Mouse (Mus musculus) c-Kit-positive CD71-negative TER-119-negative erythroid progenitor cells, embryonic 14.5 days (primary cell): Measurements from ENCODE around the gene Hpn.
A peak's percentile ranks its signal among the peaks of the same experiment; 100 is the strongest.

Experiments used
- DNase-seq: peaks from one replicate; pipeline ENCODE4 v3.0.0-alpha.2; 2013; ENCODE audit warnings: low read depth

The Hpn gene

GRCm38 (mm10) chr7:31110861-31111385, 4.2 kb downstream of the Hpn start:
- DNase-seq = no peak

- DNase-seq = no peak
Observed at GRCm38 (mm10) chr7:31109796-31110195, 5.3 kb downstream of the Hpn start.

- no peak for DNase-seq
Observed at GRCm38 (mm10) chr7:31109091-31109490, 6.0 kb downstream of the Hpn start.

GRCm38 (mm10) chr7:31107781-31108180, 7.3 kb downstream of the Hpn start:
- no peak for DNase-seq

GRCm38 (mm10) chr7:31106166-31106565, 8.9 kb downstream of the Hpn start:
- no peak for DNase-seq

- DNase-seq = no peak
Observed at GRCm38 (mm10) chr7:31105061-31105768, 9.9 kb downstream of the Hpn start.

GRCm38 (mm10) chr7:31100786-31101185, 14.3 kb downstream of the Hpn start:
- no peak for DNase-seq

- no peak for DNase-seq
Observed at GRCm38 (mm10) chr7:31099612-31099982, 15.5 kb downstream of the Hpn start.

GRCm38 (mm10) chr7:31098697-31099611, 16.1 kb downstream of the Hpn start:
- no peak for DNase-seq

- peak; percentile 87 for DNase-seq
Observed at GRCm38 (mm10) chr7:31097583-31098248, 17.4 kb downstream of the Hpn start.

GRCm38 (mm10) chr7:31096892-31097564, 18.1 kb downstream of the Hpn start:
- no peak for DNase-seq

- DNase-seq = no peak
Observed at GRCm38 (mm10) chr7:31094774-31095501, 20.2 kb downstream of the Hpn start.

GRCm38 (mm10) chr7:31089721-31090120, 25.4 kb downstream of the Hpn start:
- DNase-seq = no peak

GRCm38 (mm10) chr7:31088206-31088605, 26.9 kb downstream of the Hpn start:
- no peak for DNase-seq

- DNase-seq = no peak
Observed at GRCm38 (mm10) chr7:31087262-31087661, 27.8 kb downstream of the Hpn start.

- no peak for DNase-seq
Observed at GRCm38 (mm10) chr7:31086175-31086755, 28.8 kb downstream of the Hpn start.

- DNase-seq = no peak
Observed at GRCm38 (mm10) chr7:31085171-31085570, 29.9 kb downstream of the Hpn start.

- no peak for DNase-seq
Observed at GRCm38 (mm10) chr7:31084140-31084539, 30.9 kb downstream of the Hpn start.

- DNase-seq = no peak
Observed at GRCm38 (mm10) chr7:31082831-31083588, 32.1 kb downstream of the Hpn start.

- DNase-seq = no peak
Observed at GRCm38 (mm10) chr7:31082106-31082505, 33.0 kb downstream of the Hpn start.
